Mouse (Mus musculus) CD4-positive, CD25-positive, alpha-beta regulatory T cell, adult 9 weeks (primary cell): ENCODE results near the gene Olfr743. TPM values are rescaled to one million over a fixed set of nuclear protein-coding genes. Genes with fewer than 3 reads are reported as not detected.

Source experiments
- polyA plus RNA-seq: library from polyadenylated mRNA; unstranded; fragments of 100-300 nt; shearing (Covaris generic); gene quantifications from one replicate; pipeline ENCODE4 v1.2.1, GENCODE M21; 2017

The Olfr743 gene
- polyA plus RNA-seq = not detected

DNA sequence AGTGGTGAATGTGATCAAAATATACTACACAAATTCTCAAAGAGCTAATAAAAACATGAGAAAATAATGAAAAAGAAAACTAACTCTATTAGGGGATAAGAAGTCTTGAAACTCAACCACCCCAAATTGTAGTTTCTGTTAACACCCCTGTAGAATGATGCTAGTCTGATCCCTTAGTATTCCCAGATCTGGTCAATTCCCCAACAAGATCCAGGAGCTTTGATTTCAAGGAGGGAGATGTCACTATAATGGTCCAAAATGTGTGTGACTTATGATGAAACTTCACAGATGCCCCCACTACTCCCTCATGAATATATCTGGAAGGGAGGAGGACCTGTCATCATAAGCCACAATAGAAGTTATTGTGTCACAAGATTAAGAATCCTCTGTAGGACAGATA lies at the start of gene Olfr743:
Gene Olfr743 (plus strand): TSS at position 301 of the 400 bp plus-strand sequence.

DNA sequence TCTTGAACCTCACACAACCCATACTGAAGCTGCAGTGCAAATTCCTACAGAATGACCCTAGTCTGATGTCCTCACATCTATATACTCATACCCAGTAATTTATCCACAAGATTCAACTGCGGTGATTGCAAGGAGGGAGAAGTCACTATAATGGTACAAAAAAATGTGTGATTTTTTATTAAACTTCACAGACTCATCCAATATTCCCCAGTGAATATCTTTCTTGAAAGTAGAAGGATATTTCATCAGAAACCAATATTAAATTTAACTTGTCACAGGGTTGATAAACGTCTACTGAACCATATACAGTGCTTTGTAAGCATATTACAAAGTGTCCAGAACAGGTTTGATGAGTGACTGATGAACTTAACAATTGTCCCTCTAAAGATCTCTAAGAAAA lies 49.2 kb upstream of the Olfr743 start, which contains the start of gene Olfr741:
Gene Olfr741 (plus strand): TSS at position 301 of the 400 bp plus-strand sequence.

DNA sequence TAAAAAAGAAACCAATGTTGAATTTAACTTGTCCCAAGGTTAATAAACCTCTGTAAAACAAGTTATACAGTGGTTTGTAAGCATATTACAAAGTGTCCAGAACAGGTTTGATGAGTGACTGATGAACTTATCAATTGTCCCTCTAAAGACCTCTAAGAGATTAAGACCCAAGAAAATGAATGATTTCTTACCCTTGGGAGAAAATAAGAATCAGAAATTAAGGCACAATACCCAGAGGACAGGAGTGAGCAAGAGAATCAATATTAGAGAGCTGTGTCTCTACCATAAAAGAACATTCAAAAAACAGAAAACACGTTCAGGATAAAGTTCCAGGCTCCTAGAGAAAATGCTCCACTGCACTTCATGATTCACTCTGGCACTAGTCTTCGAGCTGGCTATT lies 18.3 kb upstream of the Olfr743 start, which contains the start of gene Olfr742:
Gene Olfr742 (plus strand): TSS at position 301 of the 400 bp plus-strand sequence.

Other genes with a start within 250 kb of the Olfr743 start
- not detected for gene Olfr732, start 237.6 kb upstream of the Olfr743 start, polyA plus RNA-seq
- gene Olfr733, start 220.3 kb upstream of the Olfr743 start, polyA plus RNA-seq = 0.07 TPM
- gene Olfr734, start 195.1 kb upstream of the Olfr743 start, polyA plus RNA-seq = not detected
- not detected for gene Olfr735, start 173.0 kb upstream of the Olfr743 start, polyA plus RNA-seq
- not detected for gene Tlr11, start 163.9 kb upstream of the Olfr743 start, polyA plus RNA-seq
- gene Olfr736, start 140.7 kb upstream of the Olfr743 start, polyA plus RNA-seq = not detected
- gene Olfr738, start 114.3 kb upstream of the Olfr743 start, polyA plus RNA-seq = not detected
- not detected for gene Olfr739, start 103.2 kb upstream of the Olfr743 start, polyA plus RNA-seq
- not detected for gene Olfr740, start 76.3 kb upstream of the Olfr743 start, polyA plus RNA-seq
- gene Olfr741, start 49.1 kb upstream of the Olfr743 start, polyA plus RNA-seq = not detected
- gene Olfr742, start 18.2 kb upstream of the Olfr743 start, polyA plus RNA-seq = not detected
- gene Olfr744, start 93.0 kb downstream of the Olfr743 start, polyA plus RNA-seq = not detected
- not detected for gene Olfr745, start 117.5 kb downstream of the Olfr743 start, polyA plus RNA-seq
- not detected for gene Olfr746, start 125.2 kb downstream of the Olfr743 start, polyA plus RNA-seq
- not detected for gene Olfr747, start 171.4 kb downstream of the Olfr743 start, polyA plus RNA-seq
- gene Olfr748, start 185.5 kb downstream of the Olfr743 start, polyA plus RNA-seq = not detected
- not detected for gene Olfr749, start 223.3 kb downstream of the Olfr743 start, polyA plus RNA-seq